Mouse (Mus musculus) kidney, postnatal 0 days (tissue): ENCODE data around the gene Asl. TPM values are rescaled to one million over a fixed set of nuclear protein-coding genes. Genes with fewer than 3 reads are reported as not detected.

Experiments used
- ATAC-seq: fragments of 200-750 bp; cut with Nextera tagmentation; replicated peaks from 2 replicates; pipeline ENCODE4 v1.8.0; 2017; ENCODE audit warnings: low read depth, moderate number of reproducible peaks, moderate TSS enrichment, moderate library complexity; ENCODE audit not compliant: low FRiP score
- DNase-seq: peaks from one replicate; pipeline ENCODE4 v3.0.0-alpha.2; 2016; ENCODE audit warnings: low spot score
- H3K27ac ChIP-seq: fragments of 300-500 bp; sonication (generic); 2 replicates; pipeline ENCODE4 v1.5.1; 2014; ENCODE audit warnings: mild to moderate bottlenecking
- H3K27me3 ChIP-seq: fragments of 300-500 bp; sonication (generic); 2 replicates; pipeline ENCODE4 v1.6.1; 2014; ENCODE audit warnings: low read length, mixed read lengths; ENCODE audit not compliant: insufficient read depth
- H3K36me3 ChIP-seq: fragments of 300-500 bp; sonication (generic); 2 replicates; pipeline ENCODE4 v1.6.1; 2014; ENCODE audit warnings: low read length, mixed read lengths; ENCODE audit not compliant: insufficient read depth
- H3K4me1 ChIP-seq: fragments of 300-500 bp; sonication (generic); replicated peaks from 2 replicates; pipeline ENCODE4 v1.6.1; 2014; ENCODE audit warnings: antibody characterized with exemption, low read length, mixed read lengths; ENCODE audit not compliant: insufficient read depth
- H3K4me2 ChIP-seq: fragments of 300-500 bp; sonication (generic); 2 replicates; pipeline ENCODE4 v1.6.1; 2014; ENCODE audit warnings: mild to moderate bottlenecking, low read length, moderate library complexity, mixed read lengths
- H3K4me3 ChIP-seq: fragments of 300-500 bp; sonication (generic); replicated peaks from 2 replicates; pipeline ENCODE4 v1.5.1; 2014; ENCODE audit warnings: low read depth, low read length
- H3K9ac ChIP-seq: fragments of 300-500 bp; sonication (generic); 2 replicates; pipeline ENCODE4 v1.6.1; 2014; ENCODE audit warnings: low read depth, low read length
- H3K9me3 ChIP-seq: fragments of 300-500 bp; sonication (generic); replicated peaks from 2 replicates; pipeline ENCODE4 v1.6.1; 2016; ENCODE audit warnings: low read length, inconsistent platforms, mixed read lengths
- CTCF ChIP-seq: IDR thresholded peaks from 2 replicates; pipeline ENCODE4 v1.5.1; 2016; ENCODE audit warnings: antibody characterized with exemption, low read depth, mild to moderate bottlenecking, moderate library complexity
- WGBS: fragments of 180-500 bp; shearing (Covaris S2); extraction: QIAGEN DNeasy Blood & Tissue Kit; methylation state at CpG from one replicate; pipeline ENCODE4 v1.1.7; 2014; 5-methylcytosine and 5-hydroxymethylcytosine counted together
- polyA plus RNA-seq: library from polyadenylated mRNA; unstranded; fragments of >200 nt; fragmentation: Nextera tagmentation; extraction: Ambion mirVana; gene quantifications from 2 replicates; pipeline ENCODE4 v1.2.1, GENCODE M21; 2015

Asl gene
- polyA plus RNA-seq, 1 experiment from 2014 or later = 86.4 TPM

DNA sequence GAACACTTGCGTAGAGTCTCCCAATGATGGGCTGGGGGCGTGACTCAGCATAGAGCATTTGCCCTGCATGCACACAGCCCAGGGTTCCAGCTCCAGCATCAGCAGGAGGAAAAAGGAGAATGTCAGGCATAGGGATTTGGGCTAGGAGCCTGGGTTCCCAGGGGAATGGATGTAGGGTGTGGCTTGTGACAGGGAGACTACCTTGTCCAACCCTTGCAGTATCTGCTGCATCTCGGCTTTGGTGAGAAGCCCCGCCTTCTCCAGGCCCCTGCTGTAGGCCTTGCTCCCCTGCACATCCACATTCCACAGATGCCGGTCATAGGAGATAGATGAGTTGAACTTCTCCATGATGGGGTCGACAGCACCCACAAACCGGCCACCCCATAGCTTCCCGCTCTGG, 9.6 kb downstream of the Asl start:
- no peaks in the 10 kb centered on the region for H3K9me3 ChIP-seq
- no peak for DNase-seq
- no peak for ATAC-seq
- H3K27ac ChIP-seq = no peak overlapping the region
- no peak for TF ChIP-seq CTCF
- no peak overlapping the region for H3K9ac ChIP-seq
- H3K4me1 ChIP-seq = 0 out of 2 replicates have a peak, but pooled peaks cover 4% of the 10 kb centered on the region
- no peaks in the 10 kb centered on the region for H3K27me3 ChIP-seq
- H3K4me3 ChIP-seq = no peak overlapping the region
- H3K4me2 ChIP-seq = no peak overlapping the region
- H3K36me3 ChIP-seq = 0 out of 2 replicates have a peak, but pooled peaks cover 16% of the 10 kb centered on the region
- WGBS = 71% methylated on average over 8 of the region's 8 CpGs

GRCm38 (mm10) chr5:130015104-130015503, 13.9 kb downstream of the Asl start:
- no peak overlapping the region for H3K27ac ChIP-seq
- H3K4me1 ChIP-seq = no peaks in the 10 kb centered on the region
- H3K27me3 ChIP-seq = no peaks in the 10 kb centered on the region
- no peak overlapping the region for H3K4me3 ChIP-seq
- H3K36me3 ChIP-seq = peaks cover 24% of the 10 kb centered on the region; the same call in 1 of the 2 replicates
- no peak overlapping the region for H3K4me2 ChIP-seq
- no peak overlapping the region for H3K9ac ChIP-seq
- peak; percentile 33; the same call in 1 of the 2 replicates for TF ChIP-seq CTCF
- DNase-seq (no peak), ATAC-seq (no peak)
- 100% methylated on average over 3 of the region's 3 CpGs for WGBS
- no peaks in the 10 kb centered on the region for H3K9me3 ChIP-seq

- no peaks in the 10 kb centered on the region for H3K9me3 ChIP-seq
- H3K9ac ChIP-seq = no peak overlapping the region
- H3K4me2 ChIP-seq = no peak overlapping the region
- no peak for DNase-seq
- H3K27ac ChIP-seq = no peak overlapping the region
- WGBS = 93% methylated on average over 5 of the region's 5 CpGs
- no peak overlapping the region for H3K4me3 ChIP-seq
- H3K27me3 ChIP-seq = no peaks in the 10 kb centered on the region
- ATAC-seq = no peak
- H3K36me3 ChIP-seq = peaks cover 14% of the 10 kb centered on the region; the same call in 1 of the 2 replicates
- TF ChIP-seq CTCF = peak; percentile 61
- H3K4me1 ChIP-seq = no peaks in the 10 kb centered on the region
These were observed 18.1 kb downstream of the Asl start for GRCm38 (mm10) chr5:130010961-130011360.

DNA sequence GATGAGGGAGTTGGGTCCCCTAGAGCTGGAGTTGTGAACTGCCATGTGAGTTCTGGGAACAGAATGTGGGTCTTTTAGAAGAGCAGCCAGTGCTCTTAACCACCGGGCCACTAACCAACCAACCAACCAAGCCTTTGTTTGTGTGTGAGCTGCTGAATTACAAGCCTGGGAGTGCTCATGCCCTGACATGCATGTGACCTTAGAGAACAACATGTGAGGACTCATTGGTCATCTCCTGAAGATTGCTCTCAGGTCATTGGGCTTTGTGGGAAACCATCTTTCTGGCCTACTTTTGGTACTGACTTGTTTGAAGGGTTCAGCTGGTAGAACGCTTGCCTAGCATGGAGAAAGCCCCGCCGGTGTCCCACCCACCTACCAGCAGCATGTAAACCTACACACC, 19.3 kb downstream of the Asl start:
- no peak overlapping the region for H3K9ac ChIP-seq

DNA sequence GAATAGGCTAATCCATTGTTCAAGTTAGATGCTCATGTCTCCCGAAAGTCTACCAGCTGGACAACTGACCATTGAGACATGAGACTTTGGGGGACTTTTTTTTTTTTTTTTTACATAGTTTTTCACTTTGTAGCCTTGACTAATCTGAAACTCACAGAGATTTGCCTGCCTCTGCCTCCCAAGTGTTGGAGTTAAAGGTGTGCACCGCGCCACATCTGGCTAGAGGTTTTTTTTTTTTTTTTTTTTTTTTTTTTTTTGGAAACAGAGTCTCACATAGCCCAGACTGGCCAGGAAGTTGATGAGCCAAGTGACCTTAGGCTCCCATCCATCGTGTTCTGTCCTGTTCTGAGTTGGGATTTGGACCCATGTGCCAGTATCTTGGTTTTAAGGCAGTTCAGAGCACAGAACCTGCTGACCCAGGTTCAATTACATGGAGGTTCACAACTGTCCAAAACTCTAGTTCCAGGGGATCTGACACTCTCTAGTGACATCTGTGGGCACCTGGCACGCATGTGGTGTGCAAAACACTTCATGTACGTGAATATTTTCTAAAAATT, 20.9 kb downstream of the Asl start:
- peaks cover 6% of the 10 kb centered on the region; the same call in 1 of the 2 replicates for H3K36me3 ChIP-seq
- ATAC-seq (no peak), DNase-seq (no peak)
- no peak for TF ChIP-seq CTCF
- WGBS = 80% methylated on average over 6 of the region's 6 CpGs
- no peaks in the 10 kb centered on the region for H3K9me3 ChIP-seq
- H3K4me3 ChIP-seq = no peak overlapping the region
- no peak overlapping the region for H3K4me2 ChIP-seq
- no peak overlapping the region for H3K9ac ChIP-seq
- no peaks in the 10 kb centered on the region for H3K27me3 ChIP-seq
- H3K27ac ChIP-seq = no peak overlapping the region
- H3K4me1 ChIP-seq = 0 out of 2 replicates have a peak, but pooled peaks cover 4% of the 10 kb centered on the region

More for the DNA sequence above, 19.3 kb downstream of the Asl start:
- DNase-seq = no peak
- WGBS = 96% methylated on average over 4 of the region's 4 CpGs
- H3K36me3 ChIP-seq = peaks cover 8% of the 10 kb centered on the region; the same call in 1 of the 2 replicates
- ATAC-seq = no peak
- no peak overlapping the region for H3K4me2 ChIP-seq
- no peaks in the 10 kb centered on the region for H3K27me3 ChIP-seq
- H3K4me1 ChIP-seq = no peaks in the 10 kb centered on the region
- no peak for TF ChIP-seq CTCF
- no peak overlapping the region for H3K4me3 ChIP-seq
- no peaks in the 10 kb centered on the region for H3K9me3 ChIP-seq
- H3K27ac ChIP-seq = no peak overlapping the region

- H3K9ac ChIP-seq = no peak overlapping the region
- ATAC-seq = no peak
- H3K4me1 ChIP-seq = 0 out of 2 replicates have a peak, but pooled peaks cover 5% of the 10 kb centered on the region
- H3K4me3 ChIP-seq = no peak overlapping the region
- no peak overlapping the region for H3K4me2 ChIP-seq
- WGBS = 82% methylated on average over 1 of the region's 1 CpGs
- H3K36me3 ChIP-seq = no peaks in the 10 kb centered on the region
- peak; percentile 58 for TF ChIP-seq CTCF
- no peak for DNase-seq
- H3K9me3 ChIP-seq = no peaks in the 10 kb centered on the region
- H3K27me3 ChIP-seq = no peaks in the 10 kb centered on the region
- H3K27ac ChIP-seq = no peak overlapping the region
These were observed 21.7 kb downstream of the Asl start for GRCm38 (mm10) chr5:130007344-130007743.

DNA sequence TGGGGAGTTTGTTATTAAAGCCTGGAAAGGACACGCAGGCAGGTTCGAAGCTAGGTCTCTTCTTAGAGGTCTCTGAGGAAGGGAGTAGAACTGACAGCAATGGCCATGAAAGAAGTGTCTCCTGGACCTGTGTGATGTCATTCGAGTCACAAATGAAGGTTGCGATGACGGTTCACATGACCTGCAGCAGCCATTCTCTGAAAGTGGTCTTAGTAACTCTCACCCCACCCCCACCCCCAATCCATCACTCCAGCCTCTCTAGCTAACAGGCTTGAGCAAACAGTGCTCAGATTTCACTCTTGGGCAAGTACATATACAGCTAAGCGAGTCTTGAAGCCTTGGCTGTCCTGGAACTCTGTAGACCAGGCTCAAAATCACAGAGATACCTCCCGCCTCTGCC, 25.8 kb downstream of the Asl start:
- no peak for TF ChIP-seq CTCF
- ATAC-seq (no peak), DNase-seq (no peak)
- H3K36me3 ChIP-seq = no peaks in the 10 kb centered on the region
- H3K9ac ChIP-seq = peak overlapping the region; percentile 73
- peak overlapping the region; percentile 84 for H3K4me2 ChIP-seq
- H3K27ac ChIP-seq = peak overlapping the region; percentile 79
- 24% methylated on average over 7 of the region's 7 CpGs for WGBS
- H3K4me1 ChIP-seq = peaks cover 13% of the 10 kb centered on the region; the same call in 1 of the 2 replicates
- no peaks in the 10 kb centered on the region for H3K9me3 ChIP-seq
- no peaks in the 10 kb centered on the region for H3K27me3 ChIP-seq
- H3K4me3 ChIP-seq = peak overlapping the region; percentile 57
